Mouse (Mus musculus): ENCODE data around the gene 1700024P04Rik. TPM values are rescaled to one million over a fixed set of nuclear protein-coding genes. Genes with fewer than 3 reads are reported as not detected.
"Not testable (repeated sequence)": the region's sequence is repeated elsewhere in the genome, so short reads cannot be mapped to it uniquely, and the experiment has no call there.

Gene 1700024P04Rik
- polyA plus RNA-seq, 1 experiment from 2014 or later: not detected

DNA sequence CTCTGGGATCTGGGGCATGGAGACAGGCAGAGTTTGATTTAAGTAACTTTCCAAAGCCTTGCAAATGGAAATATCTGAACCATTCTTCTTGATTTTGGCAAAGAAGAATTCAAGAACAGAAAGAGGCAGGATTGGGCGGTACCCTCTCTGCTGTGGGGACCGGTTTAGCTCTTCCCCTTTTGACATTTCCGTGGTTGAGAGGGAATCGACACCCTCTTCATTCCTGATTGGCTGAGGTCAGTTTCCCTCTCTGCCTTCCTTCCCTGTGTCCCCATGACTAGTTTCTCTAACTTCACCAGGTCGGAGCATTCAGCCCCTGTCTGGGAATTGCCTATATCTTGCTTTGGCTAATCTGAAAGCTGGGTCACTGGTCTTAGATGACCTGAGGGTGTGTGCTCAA lies 12.7 kb upstream of the 1700024P04Rik start:
- Histone ChIP-seq H3K9me3 (ENCODE audit: low read depth, low read length) (no peaks in the 10 kb centered on the region), H3K4me3 (ENCODE audit: low read depth, low read length) (no peak overlapping the region), H3K27me3 (ENCODE audit: insufficient read depth, low read length) (no peaks in the 10 kb centered on the region), H3K36me3 (ENCODE audit: insufficient read depth) (no peaks in the 10 kb centered on the region), H3K4me2 (no peak overlapping the region), H3K4me1 (ENCODE audit: insufficient read depth) (no peaks in the 10 kb centered on the region), H3K27ac (ENCODE audit: low read depth) (no peak overlapping the region), H3K9ac (no peak overlapping the region)
- ATAC-seq (ENCODE audit: insufficient read depth) (no peak), DNase-seq (no peak)
- TF ChIP-seq CTCF (IDR thresholded peaks at IDR 0.05; ENCODE audit: low read depth): no peak
- 47% methylated on average over 5 of the region's 5 CpGs for whole genome bisulfite sequencing

DNA sequence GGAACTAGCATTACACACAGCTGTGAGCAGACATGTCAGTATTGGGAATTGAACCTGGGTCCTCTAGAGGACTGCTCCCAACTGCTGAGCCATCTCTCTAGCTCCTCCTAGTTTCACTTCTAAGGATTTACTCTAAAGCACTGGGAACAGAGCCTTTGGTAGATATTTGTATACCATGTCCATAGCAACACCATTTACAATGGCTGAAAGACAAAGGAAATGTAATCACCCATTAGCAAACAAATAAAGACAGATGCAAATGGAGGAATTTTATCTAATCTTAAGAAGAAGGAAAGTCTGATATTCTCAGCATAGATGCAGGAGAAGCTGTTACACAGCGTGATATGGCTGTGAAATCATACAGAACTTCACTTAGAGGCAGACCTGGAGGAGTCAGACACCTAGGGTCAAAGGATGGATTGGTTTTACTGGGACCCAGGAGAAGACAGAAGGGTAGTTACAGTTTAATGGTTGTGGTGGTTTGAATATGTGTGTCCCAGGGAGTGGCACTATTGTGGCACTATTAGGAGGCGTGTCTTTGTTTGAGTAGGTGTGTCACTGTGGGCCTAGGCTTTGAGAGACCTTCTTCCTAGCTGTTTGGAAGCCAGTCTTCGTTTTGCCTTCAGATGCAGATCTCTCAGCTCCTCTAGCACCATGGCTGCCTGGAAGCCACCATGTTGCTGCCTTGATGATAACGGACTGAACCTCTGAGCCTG lies 7.1 kb downstream of the 1700024P04Rik start:
- Histone ChIP-seq H3K27ac (ENCODE audit: low read depth) (no peak overlapping the region), H3K27me3 (ENCODE audit: insufficient read depth, low read length) (no peaks in the 10 kb centered on the region), H3K4me3 (ENCODE audit: low read depth, low read length) (no peak overlapping the region), H3K36me3 (ENCODE audit: insufficient read depth) (no peaks in the 10 kb centered on the region), H3K4me1 (ENCODE audit: insufficient read depth) (no peaks in the 10 kb centered on the region), H3K9ac (no peak overlapping the region), H3K9me3 (ENCODE audit: low read depth, low read length) (no peaks in the 10 kb centered on the region), H3K4me2 (no peak overlapping the region)
- TF ChIP-seq CTCF (IDR thresholded peaks at IDR 0.05; ENCODE audit: low read depth): no peak
- WGBS: 88% methylated on average over 4 of the region's 4 CpGs
- ATAC-seq (ENCODE audit: insufficient read depth): no peak
- no peak for DNase-seq

DNA sequence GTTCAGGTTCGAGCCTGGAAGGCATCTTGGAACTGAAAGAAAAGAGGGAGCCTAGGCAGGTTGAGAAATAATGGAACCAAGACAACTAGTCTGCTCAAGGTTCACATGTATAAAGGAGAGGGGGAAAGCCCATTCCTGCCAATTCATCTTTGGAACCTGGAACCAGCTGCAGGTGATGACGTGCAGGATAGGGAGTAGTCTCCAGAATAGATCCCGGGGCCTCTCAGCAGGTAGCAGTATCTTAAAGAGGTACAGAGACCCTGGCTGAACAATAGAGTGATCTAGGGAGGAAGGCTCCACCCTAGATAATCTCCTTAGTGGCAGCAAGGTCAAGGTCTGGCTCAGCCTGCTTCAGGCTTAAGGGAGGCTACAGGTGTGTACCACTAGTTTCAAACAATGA lies 8.3 kb downstream of the 1700024P04Rik start:
- 74% methylated on average over 3 of the region's 3 CpGs for WGBS
- not testable (repeated sequence) for ATAC-seq (ENCODE audit: insufficient read depth); H3K9ac ChIP-seq

DNA sequence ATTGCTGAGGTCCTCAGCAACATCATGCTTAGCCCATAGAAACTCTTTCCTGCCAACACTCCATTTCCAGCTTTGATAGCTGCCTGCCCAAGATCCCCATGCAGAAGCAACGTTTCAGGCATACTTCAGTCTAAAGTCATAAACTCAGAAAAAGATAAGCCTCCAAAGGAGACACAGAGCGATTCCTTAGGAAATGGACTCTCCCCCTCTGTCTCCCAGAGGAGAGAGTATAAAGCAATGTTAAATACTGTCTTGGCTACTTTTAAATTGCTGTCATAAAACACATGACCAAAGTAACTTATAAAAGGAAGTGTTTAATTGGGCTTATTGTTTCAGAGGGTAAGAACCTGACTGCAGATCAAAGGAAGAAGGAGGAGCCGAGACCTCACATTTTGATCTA lies 12.3 kb downstream of the 1700024P04Rik start:
- WGBS: 78% methylated on average over 3 of the region's 3 CpGs
- no peak overlapping the region for H3K4me2 ChIP-seq
- H3K4me1 ChIP-seq (ENCODE audit: insufficient read depth): no peaks in the 10 kb centered on the region
- H3K9me3 ChIP-seq (ENCODE audit: low read depth, low read length): no peaks in the 10 kb centered on the region
- no peaks in the 10 kb centered on the region for H3K36me3 ChIP-seq (ENCODE audit: insufficient read depth)
- no peak for DNase-seq
- H3K4me3 ChIP-seq (ENCODE audit: low read depth, low read length): no peak overlapping the region
- no peak for ATAC-seq (ENCODE audit: insufficient read depth)
- no peak overlapping the region for H3K9ac ChIP-seq
- TF ChIP-seq CTCF (IDR thresholded peaks at IDR 0.05; ENCODE audit: low read depth): no peak
- no peaks in the 10 kb centered on the region for H3K27me3 ChIP-seq (ENCODE audit: insufficient read depth, low read length)
- no peak overlapping the region for H3K27ac ChIP-seq (ENCODE audit: low read depth)

More for the DNA sequence above, 8.3 kb downstream of the 1700024P04Rik start:
- DNase-seq; H3K4me3 ChIP-seq (ENCODE audit: low read depth, low read length); H3K4me1 ChIP-seq (ENCODE audit: insufficient read depth); H3K4me2 ChIP-seq; H3K9me3 ChIP-seq (ENCODE audit: low read depth, low read length); H3K27ac ChIP-seq (ENCODE audit: low read depth); H3K27me3 ChIP-seq (ENCODE audit: insufficient read depth, low read length); H3K36me3 ChIP-seq (ENCODE audit: insufficient read depth): not testable (repeated sequence)

DNA sequence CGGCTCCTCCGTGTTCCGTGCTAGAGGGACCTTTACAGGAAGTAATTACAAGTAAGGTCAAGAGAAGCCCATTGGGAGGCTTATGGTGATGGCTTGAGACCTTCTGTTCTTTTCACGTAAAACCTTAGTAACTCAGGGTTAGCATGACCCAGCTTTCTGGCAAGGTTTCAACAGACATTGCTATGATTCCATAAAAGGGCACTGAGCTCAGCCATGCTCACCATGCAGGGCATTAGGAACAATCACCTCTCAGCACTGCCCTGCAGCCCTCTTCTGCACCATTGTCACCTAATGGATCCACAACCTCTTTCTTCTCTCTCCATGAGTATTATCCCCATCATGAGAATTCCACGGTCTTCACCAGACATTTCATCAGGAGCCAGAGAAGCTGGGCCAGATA lies 12.7 kb downstream of the 1700024P04Rik start:
- no peak overlapping the region for H3K9ac ChIP-seq
- no peak overlapping the region for H3K4me2 ChIP-seq
- peak; percentile 24 for DNase-seq
- no peaks in the 10 kb centered on the region for H3K36me3 ChIP-seq (ENCODE audit: insufficient read depth)
- WGBS: 44% methylated on average over 5 of the region's 5 CpGs
- no peaks in the 10 kb centered on the region for H3K27me3 ChIP-seq (ENCODE audit: insufficient read depth, low read length)
- no peak overlapping the region for H3K4me3 ChIP-seq (ENCODE audit: low read depth, low read length)
- H3K27ac ChIP-seq (ENCODE audit: low read depth): no peak overlapping the region
- H3K4me1 ChIP-seq (ENCODE audit: insufficient read depth): no peaks in the 10 kb centered on the region
- TF ChIP-seq CTCF (IDR thresholded peaks at IDR 0.05; ENCODE audit: low read depth): no peak
- H3K9me3 ChIP-seq (ENCODE audit: low read depth, low read length): no peaks in the 10 kb centered on the region
- no peak for ATAC-seq (ENCODE audit: insufficient read depth)

DNA sequence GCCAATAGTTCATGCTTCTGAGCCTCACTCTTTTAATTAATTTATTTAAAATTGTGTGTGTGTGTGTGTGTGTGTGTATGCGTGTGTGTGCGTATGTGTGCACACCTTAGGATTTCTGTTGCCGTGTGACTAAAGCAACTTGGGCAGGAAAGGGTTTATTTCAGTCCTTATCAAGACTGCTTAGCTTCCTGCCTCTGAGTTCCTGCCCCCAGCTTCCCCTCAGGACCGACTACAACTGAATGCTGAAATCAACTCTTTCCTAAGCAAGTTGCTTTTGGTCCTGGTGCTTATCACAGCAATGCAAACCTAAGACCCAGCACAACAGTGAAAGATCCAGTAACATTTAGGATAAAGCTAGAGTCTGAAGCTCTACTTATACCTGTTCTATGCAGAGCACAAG lies 15.8 kb downstream of the 1700024P04Rik start:
- Histone ChIP-seq H3K9me3 (ENCODE audit: low read depth, low read length) (no peaks in the 10 kb centered on the region), H3K36me3 (ENCODE audit: insufficient read depth) (no peaks in the 10 kb centered on the region), H3K4me2 (no peak overlapping the region), H3K4me1 (ENCODE audit: insufficient read depth) (no peaks in the 10 kb centered on the region), H3K9ac (no peak overlapping the region), H3K27ac (ENCODE audit: low read depth) (no peak overlapping the region), H3K27me3 (ENCODE audit: insufficient read depth, low read length) (no peaks in the 10 kb centered on the region), H3K4me3 (ENCODE audit: low read depth, low read length) (no peak overlapping the region)
- DNase-seq: no peak
- TF ChIP-seq CTCF (IDR thresholded peaks at IDR 0.05; ENCODE audit: low read depth): no peak
- 62% methylated on average over 4 of the region's 4 CpGs for WGBS
- ATAC-seq (ENCODE audit: insufficient read depth): no peak

DNA sequence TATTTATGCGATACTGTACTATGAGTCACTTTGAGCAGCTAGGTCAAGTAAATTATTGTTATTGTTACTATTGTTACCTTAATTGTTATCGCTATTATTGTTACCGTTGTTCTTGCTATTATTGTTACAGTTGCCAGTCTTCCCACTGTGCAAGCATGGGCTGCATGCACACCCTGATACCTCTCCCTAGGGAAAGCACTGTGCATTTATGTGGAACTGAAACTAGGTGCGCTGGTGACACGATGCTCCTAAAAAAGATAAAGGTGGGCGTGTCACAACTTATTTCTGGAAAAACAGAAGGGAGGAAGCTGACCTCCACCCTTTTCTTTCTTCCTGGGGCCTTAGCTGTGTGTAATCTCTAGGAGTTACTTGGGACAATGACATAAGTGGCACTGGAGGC lies 16.4 kb downstream of the 1700024P04Rik start:
- H3K4me2 ChIP-seq: no peak overlapping the region
- no peaks in the 10 kb centered on the region for H3K9me3 ChIP-seq (ENCODE audit: low read depth, low read length)
- DNase-seq: no peak
- 80% methylated on average over 6 of the region's 6 CpGs for WGBS
- no peaks in the 10 kb centered on the region for H3K36me3 ChIP-seq (ENCODE audit: insufficient read depth)
- no peak for TF ChIP-seq CTCF (IDR thresholded peaks at IDR 0.05; ENCODE audit: low read depth)
- H3K9ac ChIP-seq: no peak overlapping the region
- no peaks in the 10 kb centered on the region for H3K27me3 ChIP-seq (ENCODE audit: insufficient read depth, low read length)
- no peak overlapping the region for H3K4me3 ChIP-seq (ENCODE audit: low read depth, low read length)
- H3K27ac ChIP-seq (ENCODE audit: low read depth): no peak overlapping the region
- ATAC-seq (ENCODE audit: insufficient read depth): no peak
- no peaks in the 10 kb centered on the region for H3K4me1 ChIP-seq (ENCODE audit: insufficient read depth)

Measured in lung, embryonic 14.5 days (tissue).